Mouse (Mus musculus) thymus, adult 2 months (tissue): ENCODE measurements around the gene Eps8l1.

ENCODE experiments used
- CTCF ChIP-seq: fragments of 200-500 bp; IDR thresholded peaks from 2 replicates; pipeline ENCODE4 v1.5.1; 2012; ENCODE audit warnings: mild to moderate bottlenecking, control low read depth, low read length, moderate library complexity, borderline replicate concordance; ENCODE audit not compliant: control insufficient read depth, poor library complexity, insufficient read depth; ENCODE audit errors: extremely low read depth
- POLR2A ChIP-seq: fragments of 200-500 bp; IDR thresholded peaks from 2 replicates; pipeline ENCODE4 v1.6.1; 2012; ENCODE audit warnings: mild to moderate bottlenecking, low read length, control low read depth, moderate library complexity; ENCODE audit not compliant: control insufficient read depth, poor library complexity, insufficient read depth; ENCODE audit errors: extremely low read depth

DNA sequence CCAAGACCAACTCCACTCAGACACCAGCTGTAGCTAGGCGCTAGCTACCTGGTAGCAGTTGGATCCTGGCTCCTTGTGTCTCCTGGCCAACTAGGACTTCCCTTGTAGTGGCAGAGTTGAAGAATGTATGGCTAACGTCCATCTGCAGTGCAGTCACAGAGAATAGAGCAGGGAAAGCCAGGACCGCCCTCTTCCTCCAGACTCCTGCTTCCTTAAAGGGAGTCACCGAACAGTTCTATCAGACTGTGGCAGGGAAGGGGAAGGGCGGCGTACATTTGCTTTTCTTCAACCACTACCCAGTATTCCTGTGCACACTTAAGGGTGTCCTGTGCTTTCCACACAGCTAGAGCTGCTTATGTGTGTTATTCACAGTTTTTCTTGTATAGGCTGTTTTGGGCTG, 30.8 kb downstream of the Eps8l1 start:
- no peak for TF ChIP-seq POLR2A
- no peak for TF ChIP-seq CTCF
